11 mouse cellular contexts compared by ENCODE assay signal in genomic region chr4:53106071-53106470, GRCm38 (mm10).
"Had no signal": no experiment of that assay in that cellular context is flagged by ENCODE, and none has a peak within 500 bp of the region (broad histone marks: within the 10 kb centered on the region; RNA-seq: fewer than 3 reads in every experiment).

No protein-coding gene starts in this region.

- H3K4me2 ChIP-seq: limb, embryonic 15.5 days; liver, embryonic 12.5 days; lung, embryonic 14.5 days; midbrain, embryonic 12.5 days had no signal

- ATAC-seq: liver, embryonic 12.5 days had no signal

- H3K27ac ChIP-seq: left cerebral cortex, adult 2 months; limb, embryonic 15.5 days; liver, embryonic 12.5 days; midbrain, embryonic 12.5 days had no signal

- H3K4me1 ChIP-seq: limb, embryonic 15.5 days; liver, embryonic 12.5 days; midbrain, embryonic 12.5 days had no signal

- H3K36me3 ChIP-seq: liver, embryonic 12.5 days; midbrain, embryonic 12.5 days had no signal

- H3K4me3 ChIP-seq: left cerebral cortex, adult 2 months; limb, embryonic 15.5 days; liver, embryonic 12.5 days; midbrain, embryonic 12.5 days had no signal

- H3K27me3 ChIP-seq: limb, embryonic 15.5 days; liver, embryonic 12.5 days; midbrain, embryonic 12.5 days had no signal

- H3K9ac ChIP-seq: limb, embryonic 15.5 days; liver, embryonic 12.5 days; lung, embryonic 14.5 days; midbrain, embryonic 12.5 days had no signal

- DNase-seq: kidney, postnatal 14 days; lung, embryonic 14.5 days; lung, postnatal 10 days; lung, postnatal 4 days; right cerebral cortex, adult 18-20 months; right cerebral cortex, postnatal 25 days; thymus, postnatal 4 days had no signal

- H3K9me3 ChIP-seq: limb, embryonic 15.5 days; liver, embryonic 12.5 days; midbrain, embryonic 12.5 days had no signal
